Mouse (Mus musculus) heart, adult 8-10 months (tissue): ENCODE results near the gene Naa40. TPM values are rescaled to one million over a fixed set of nuclear protein-coding genes. Genes with fewer than 3 reads are reported as not detected.

Experiments used
- DNase-seq: peaks from one replicate; pipeline ENCODE4 v3.0.0; 2022; ENCODE audit warnings: low spot score
- total RNA-seq, 4 experiments: library from RNA; stranded (reverse); gene quantifications; 2 replicates each; pipeline ENCODE4 v1.2.4; 2022

The Naa40 gene
- 10 to 100 TPM; 11.7 to 21.1 (median 17.1) TPM for total RNA-seq

DNA sequence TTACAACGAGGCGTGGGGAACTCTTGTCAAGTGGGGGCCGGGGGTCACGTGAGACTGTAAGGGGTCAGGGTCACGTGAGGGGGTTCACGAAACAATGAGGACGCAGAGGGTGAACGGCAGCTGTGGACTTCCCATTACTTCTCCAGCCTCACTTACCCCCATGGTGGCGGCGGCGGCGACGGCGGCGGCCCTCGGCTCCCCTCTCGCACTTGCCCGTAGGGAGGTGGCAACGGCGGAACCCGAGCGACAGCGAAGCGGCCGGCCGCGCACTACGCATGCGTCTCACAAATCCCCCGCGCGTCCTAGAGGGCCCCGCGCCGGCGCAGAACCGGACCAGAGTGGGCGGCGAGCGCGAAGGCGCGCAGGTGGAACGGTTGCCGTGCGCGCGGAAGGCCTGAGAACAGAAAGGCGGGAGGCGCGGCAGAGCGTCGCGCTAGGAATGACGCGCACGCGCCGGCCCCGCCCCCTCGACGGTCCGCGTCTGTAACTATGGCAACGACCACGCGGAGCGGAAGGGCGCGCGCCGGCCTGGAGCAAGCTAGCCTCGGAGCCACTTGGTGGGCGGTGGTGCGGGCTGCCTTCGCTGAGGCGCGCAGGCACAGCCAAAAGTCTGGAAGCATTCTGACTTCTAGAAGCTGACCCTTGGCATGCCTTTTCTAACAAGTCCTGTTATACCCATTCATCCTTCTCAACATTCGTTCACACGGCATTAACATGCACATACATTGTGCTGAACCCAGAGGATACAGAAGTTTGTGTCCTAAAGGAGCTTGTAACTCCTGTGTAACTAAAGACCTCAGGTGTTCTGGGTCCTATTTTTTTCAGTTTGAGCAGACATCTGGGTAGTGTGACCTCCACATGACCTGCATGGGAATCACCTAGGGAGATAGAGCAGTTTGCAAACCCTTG, at the start of gene Naa40:
Gene Naa40, minus strand, starts transcription at position 402 of the 909 bp plus-strand sequence.
- DNase-seq = peak; percentile 83

DNA sequence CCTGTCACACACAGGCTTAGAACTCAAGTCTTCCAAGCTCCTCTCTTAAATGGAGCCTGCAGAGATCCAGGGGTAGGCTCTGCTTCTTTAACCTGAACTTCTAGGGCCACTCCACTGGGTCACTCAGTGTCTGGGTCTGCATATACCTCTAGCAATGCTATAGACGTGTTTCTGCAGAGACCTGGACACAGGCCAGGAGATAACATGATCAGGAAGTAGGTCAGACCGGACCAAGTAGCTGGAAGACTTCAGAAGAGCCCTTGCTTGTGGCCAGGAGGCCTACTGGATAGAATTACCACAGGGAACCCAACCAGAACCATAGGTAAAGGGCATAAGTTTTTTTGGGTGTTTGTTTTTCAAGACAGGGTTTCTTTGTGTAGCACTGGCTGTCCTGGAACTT, 48.8 kb upstream of the Naa40 start:
- DNase-seq = no peak

DNA sequence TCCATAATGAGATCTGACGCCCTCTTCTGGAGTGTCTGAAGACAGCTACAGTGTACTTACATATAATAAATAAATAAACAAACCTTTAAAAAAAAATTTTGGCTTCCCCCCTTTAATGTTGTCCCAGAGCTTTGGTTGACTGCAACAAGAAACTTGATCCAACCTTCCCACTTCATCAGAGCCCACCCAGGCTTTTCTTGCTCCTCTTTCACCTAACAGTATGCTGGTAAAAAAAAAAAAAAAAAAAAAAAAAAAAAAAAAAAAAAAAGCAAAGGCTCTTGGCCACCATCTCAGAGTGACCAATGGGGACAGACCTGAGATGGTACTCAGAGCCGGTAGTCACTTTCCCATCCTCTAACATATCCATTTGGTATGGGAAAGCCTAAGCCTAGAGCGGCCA, 47.3 kb upstream of the Naa40 start:
- DNase-seq = no peak

DNA sequence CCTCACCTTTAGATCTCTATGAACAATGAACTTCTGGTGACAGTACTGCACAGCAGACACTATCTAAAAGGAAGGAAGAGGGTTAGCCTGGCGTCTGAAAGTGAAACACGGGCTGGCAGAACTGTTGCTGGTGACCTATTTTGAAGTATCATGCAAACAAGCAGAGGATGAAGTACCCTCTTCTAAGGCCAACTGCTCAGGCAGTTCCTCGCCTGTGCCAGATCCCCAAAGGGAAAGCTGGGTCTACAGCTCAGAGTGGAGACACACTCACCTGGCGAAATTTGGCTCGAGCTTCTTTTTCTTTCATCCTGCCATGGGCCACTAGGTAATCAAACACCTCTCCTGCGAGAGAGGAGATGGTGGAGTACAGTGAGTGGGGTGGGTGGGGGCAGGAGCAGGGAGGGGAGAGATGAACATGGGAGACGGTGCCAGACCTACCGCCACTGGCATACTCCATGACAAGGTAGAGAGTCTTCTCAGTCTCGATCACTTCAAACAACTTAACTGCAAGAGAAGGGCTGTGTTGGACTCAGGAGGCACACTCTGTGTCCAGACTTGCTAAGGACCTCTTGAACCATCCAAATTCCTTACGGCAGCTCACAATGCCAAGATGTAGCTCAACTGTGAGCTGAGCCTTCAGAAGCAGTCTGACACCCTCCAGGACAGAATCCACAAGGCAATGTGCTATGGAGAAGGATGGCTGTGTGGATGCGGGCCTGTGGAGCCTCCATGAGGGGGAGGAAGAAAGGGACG, 45.8 kb upstream of the Naa40 start:
- no peak for DNase-seq

DNA sequence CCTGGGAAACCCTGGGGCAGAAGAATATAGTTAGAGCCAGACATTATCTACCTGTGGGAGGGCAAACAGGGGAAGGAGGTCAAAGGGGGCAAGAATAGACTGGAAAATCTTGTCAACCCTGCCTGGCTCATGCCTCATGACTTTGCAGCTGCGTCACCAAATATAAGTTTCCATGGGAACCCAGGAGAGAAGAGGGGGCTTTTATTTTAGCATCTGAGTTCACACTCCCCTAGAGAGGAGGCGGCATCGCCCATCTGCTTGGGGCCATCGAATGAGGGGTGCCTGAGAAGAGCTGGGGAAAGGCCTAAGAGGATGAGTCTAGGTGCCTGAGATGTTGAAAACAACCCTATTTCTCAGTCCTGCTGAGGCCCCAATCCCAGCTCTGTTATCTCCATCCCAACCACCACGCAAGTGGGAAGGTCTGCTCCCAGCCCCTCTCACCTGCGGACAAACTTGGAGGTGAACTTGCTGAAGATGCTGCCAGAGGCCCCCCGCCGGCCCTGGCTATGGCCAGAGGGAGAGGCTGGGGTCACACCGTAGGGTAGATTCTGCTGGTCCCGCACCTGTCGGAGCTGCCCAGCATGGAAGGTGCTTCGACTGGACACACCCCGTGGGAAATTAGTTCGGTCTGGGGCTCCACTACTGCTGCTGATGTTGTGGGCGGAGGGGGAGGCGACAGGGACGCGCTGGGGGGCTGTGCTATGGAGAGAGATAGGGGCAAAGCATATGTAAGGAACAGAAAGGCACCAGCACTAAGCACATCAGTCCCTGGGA, 39.8 kb upstream of the Naa40 start:
- DNase-seq = no peak

DNA sequence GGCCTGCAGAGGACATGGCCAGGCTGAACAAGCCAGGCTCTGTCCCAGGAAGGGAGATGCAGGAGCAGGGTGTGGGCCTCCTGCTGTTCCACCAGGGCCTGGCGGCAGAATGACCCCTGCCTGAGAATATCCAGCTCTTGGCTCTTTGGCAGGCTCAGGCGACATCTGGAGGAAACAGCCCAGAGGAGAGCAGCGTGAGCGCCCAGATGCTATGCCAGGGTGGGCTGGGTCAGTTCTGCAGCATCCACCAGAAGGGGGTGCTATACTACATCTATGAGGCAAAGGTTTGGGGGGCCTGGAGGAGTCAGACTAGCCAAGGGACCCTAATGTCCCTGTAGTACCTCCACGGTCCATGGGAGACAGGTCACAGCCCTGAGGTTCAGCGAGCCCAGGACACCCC, 38.1 kb upstream of the Naa40 start:
- peak; percentile 59 for DNase-seq

DNA sequence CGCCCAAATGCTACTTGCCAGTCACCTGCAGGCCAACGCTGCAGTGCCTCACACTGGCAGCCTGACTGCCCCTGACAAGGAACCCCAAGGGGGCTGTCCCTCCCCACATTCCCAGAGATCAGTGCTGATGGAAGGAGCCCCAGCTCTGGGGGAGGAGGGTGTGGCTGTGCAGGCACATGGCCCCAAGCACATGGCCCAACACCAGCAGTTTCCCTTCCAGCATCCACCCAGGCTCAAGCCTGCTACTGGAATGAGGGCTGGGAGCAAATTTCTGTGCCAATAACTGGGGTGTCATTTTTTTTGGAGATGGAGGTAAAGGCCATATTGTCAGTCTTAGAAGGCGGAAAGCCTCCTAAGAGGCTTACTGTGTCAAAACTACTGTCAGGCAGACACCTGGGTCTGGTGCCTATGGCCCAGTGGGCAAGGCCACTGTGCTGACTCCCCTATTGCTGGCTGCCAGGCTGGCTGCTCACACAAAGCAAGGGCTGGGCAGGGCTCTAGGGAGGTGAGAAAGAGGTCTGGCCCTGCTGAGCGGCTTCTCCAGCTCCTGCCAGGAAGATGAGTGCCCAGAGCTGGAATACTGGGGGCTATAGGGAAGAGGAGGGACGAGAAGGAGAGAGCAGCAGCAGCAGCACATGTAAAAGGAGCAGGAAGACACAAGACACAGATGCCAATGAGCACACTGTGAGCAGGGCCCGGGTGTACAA, 37.4 kb upstream of the Naa40 start:
- no peak for DNase-seq

DNA sequence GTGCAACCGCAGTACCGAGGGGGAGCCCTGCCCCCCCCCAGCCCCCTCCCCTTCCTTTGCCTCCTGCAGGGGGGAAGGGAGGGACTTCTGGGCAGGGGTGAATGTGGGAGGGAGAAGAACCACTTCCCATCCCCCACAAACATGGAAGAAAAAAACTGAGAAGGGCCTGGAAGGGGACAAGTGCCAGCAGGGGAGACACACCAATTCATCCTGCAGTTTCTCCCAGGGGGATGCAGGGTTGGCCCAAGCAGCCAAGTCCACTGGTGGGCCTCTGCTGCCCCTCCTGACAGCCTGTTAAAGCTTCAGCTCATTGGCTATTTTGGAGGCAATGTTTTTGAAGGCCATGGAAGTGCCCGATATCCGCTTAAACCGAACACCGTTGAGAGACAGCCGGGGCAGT, 35.8 kb upstream of the Naa40 start:
- no peak for DNase-seq

DNA sequence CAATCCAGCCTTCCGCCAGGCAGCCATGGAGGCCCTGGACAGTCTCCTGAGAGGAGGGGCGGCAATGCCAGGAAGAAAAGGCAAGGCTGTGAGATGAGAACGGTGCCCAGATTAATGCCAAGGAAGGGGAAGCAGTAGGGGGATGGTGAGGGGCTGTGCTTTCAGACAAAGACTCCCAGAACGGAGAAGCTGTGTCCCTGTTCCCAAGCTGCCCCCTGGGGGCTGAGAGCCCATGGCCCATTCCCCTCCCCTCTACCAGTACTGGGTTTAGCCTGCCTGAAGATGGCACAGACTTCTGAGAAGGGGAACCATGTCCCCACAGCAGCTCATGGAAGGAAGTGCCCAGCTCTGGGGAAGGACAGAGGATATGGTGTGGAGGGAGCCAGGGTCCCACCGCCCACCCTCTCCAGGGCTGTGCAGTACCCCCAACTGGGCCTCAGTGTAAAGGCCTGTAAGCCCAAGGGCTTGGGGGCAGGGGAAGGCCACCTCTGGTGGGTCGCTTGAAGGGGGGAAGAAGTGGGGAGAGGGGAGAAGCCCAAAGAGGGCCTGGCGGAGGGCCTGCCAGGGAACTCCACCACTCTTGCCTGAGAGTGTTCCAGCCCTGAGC, 35.2 kb upstream of the Naa40 start:
- no peak for DNase-seq

DNA sequence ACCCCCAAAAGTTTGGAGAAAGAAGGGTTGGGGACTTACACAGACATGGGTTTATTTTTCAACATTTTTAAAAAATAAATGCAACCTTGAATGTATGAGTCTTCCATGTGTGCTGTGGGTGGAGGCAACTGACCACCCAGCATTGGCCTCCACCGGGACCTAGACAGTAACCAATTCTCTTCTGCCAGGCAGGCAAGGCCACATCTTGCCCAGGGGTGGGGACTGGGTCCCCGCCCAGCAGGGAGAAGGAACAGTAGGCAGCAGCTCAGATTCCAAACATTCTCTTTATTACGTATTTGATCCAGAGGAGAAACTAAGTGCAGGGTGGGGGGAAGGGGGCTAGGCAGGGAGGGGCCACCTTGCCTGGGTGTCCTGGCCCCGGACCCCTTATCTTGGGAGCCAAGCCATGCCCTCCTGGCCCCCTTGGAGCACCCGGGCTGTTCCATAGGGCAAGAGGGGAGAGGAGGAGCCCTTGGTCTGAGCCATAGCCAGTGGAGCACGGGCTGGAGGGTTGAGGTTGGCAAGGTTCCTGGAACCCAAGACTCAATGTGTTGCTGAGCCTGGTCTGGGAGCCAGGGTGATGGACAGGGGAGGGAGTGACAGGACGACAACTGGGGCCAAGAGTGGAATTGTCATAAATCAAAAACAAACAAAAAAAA, 34.3 kb upstream of the Naa40 start:
- DNase-seq = no peak

DNA sequence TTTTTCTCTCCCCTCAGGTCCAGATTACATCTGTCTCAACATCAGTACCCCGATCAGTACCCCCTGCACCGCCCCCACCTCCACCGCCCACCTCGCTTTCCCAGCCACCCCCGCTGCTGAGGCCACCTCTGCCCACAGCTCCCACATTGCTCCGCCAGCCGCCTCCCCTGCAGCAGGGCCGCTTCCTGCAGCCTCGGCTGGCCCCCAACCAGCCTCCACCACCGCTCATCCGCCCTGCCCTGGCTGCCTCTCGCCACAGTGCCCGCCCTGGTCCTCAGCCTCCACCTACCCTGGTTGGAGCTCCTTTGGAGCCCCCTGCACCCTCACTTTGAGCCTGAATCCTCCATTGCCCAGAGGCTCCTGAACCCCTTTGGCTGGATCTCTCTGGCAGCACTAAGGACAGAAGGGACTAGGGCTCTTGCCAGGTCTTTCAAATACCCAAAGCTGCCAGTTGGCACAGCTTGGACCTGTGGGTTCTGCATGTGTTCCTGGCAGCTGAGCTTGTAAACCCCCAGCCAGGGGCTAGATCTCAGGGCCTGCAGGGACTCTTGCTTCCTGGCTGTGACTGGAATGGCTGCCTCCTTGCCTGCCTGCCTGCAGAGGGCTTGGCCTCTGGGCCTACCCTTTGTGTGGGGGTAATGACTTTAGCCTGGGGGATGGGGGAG, 33.5 kb upstream of the Naa40 start:
- DNase-seq = no peak

DNA sequence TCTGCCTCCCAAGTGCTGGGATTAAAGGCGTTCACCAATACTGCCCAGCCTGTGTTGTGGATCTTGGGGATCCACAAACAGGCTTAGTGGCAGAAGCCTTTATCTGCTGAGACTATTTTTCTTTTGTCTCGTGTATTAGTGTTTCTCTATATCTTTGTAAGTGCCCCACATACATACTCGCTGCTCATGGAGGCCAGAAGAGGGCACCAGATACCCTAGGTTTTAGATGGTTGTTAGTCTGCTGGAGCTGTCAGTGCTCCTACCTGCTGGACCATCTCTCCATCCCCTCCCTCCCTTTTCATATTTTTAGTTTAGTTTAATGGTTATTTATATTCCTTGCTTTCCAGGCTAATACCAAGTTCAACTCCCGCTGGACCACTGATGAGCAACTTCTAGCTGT, 32.5 kb upstream of the Naa40 start:
- no peak for DNase-seq

DNA sequence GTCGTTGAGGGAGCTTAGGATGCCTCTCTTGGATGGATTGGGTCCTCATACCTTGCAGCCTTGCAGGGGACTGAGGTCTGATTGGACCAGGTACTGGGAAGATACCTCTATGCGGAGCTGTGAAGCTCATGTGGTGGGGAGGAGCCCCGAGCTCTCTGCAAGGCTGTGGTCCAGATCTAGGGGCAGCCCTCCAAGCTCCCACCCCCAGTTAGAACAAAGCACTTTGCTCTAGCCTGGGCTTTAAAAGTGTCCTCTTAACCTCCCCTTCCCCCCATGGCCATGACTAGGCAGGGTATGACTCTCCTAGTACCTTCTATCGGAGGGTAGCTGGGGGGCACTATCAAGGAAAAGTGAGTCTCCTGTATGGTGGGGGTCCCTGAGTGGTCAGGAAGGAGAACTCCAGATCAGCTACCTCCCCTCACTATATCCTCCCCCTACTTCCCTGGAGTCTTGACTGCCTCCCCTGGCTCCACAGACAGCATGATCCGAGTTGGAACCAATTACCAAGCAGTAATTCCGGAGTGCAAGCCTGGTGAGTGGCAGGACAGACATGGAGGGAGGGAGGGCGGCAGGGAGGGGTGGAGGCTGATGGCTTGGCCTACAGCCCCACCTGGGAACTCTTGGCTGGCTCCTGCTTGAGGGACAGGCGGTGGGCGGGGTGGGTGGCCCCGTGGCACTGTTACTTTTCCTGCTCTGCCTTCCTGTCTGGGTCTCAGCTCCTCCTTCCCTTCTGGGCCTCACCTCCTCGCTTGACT, 28.5 kb upstream of the Naa40 start:
- no peak for DNase-seq

DNA sequence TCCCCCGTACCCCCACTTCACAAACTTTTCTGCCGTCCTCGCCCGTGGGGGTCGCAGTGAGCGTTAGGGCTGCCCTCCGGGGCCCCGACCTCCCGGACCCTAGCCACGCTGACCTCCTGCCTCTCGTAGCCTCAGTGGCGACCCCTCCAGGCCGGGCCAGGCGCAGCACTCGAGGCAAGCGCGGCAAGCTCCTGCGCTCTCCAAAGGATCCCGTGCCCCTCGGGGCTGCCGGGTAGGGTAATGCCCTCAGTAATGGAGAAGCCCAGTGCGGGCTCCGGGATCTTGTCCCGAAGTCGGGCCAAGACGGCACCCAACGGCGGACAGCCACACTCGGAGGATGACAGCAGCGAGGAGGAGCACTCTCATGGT, 27.7 kb upstream of the Naa40 start:
- DNase-seq = peak; percentile 66

DNA sequence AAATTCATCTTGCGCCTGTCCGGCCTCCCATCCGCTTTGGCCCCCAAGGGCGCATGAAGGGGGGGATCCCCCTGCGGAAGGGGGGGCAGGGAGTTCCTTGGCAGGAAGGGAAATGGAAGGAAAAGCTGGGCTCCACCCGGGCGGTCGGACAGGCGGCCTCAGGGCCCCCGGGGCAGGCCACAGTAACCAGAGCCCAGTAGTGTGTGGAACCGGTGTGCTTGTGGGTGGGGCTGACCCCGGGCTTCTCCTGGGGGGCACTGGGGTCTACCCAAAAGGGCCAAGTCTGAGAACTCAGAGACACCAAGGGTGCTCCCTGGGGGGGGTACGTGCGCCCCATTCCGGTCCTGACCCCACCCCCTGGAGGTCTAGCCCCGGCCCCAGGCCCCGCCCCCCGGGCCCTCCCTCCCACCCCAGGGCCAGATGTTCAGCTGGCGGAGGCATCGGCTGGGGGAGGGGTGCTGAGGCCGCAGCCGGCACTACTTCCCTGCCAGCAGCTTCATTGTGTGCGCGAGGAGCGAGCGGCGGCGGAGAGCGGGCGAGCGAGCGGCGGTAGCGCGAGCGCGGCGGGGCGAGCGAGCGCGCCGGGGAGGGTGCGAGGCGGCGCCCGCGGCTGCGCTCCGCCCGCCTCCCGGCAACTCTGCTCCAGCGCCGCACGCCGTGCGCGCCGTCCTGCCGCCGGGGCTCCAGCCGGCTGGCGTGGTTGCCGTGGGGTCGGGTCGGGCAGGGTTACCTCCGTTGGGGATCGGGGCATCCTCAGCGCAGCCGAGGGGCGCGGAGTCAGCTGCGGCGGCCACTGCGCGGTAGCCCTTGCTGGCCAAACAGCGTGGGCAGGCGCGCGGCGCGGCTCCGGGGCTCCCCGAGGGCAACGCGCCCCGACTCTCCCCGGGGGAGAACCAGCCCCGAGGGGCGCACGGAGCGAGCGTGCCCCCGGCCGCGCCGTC, 27.1 kb upstream of the Naa40 start:
- peak; percentile 78 for DNase-seq

DNA sequence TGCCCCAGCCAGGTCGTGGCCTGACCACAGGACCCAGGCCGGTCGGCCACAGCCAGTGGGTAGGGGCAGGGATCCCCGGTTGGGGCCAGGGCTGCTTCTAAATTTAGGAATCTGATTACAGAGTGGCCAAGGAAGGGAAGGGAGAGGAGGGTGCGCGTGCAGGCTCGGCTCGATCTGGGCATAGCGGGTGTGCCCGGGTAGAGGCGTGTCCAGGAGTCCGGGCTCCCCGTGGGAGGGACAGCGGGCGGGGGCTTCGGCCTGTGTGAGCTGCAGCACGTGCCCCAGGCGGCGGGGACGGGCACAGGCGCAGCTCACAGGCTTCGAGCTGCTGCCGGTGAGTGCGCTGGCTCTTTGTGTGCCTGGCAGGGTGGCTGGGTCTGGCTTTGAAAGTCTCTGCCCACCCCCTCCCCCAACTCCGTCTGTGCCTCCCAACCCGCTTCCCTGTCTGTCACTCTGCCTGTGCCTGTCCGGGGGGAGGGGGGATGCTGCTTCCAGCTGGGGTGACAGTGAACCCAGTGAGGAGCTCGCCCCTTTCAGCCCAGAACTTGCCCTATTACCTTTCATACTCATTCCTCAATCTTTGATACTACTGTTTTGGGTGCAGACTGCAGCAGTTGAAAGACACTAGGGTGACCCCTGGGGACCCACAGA, 26.2 kb upstream of the Naa40 start, which contains the start of gene Rcor2:
Gene Rcor2, plus strand, starts transcription at position 235 of the 651 bp plus-strand sequence.
- DNase-seq = peak; percentile 80

DNA sequence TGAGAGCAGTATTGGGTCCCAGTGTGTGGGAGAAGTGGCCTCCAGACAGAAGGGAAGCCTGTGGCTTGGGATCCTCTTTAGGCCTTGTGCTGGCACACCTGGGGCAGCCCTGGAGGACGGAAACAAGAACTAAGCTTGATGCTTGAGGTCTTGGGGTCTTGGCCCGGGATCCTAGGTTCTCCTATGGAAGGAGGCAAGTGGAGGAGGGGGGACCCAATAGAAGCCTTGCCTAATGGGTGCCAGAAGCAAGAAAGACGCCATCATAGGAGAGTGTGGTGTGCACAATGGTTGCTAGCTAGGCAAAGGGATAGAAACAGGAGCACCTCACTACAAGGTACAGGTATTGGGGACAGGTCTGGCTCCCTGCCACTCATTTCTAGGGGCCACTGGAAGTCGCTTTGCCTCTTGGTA, 25.4 kb upstream of the Naa40 start:
- no peak for DNase-seq
